Mouse (Mus musculus) heart, embryonic 10.5 days (tissue): Measurements from ENCODE around the gene Rnaseh2b. TPM values are rescaled to one million over a fixed set of nuclear protein-coding genes. Genes with fewer than 3 reads are reported as not detected.

Source experiments
- polyA plus RNA-seq: library from polyadenylated mRNA; unstranded; fragments of >200 nt; fragmentation: Nextera tagmentation; extraction: Ambion mirVana; gene quantifications from 2 replicates; pipeline ENCODE4 v1.2.1, GENCODE M21; 2016

Rnaseh2b gene
- polyA plus RNA-seq, 1 experiment from 2014 or later: 61.0 TPM

Other genes starting within 250 kb of the Rnaseh2b start
- 1.1 and 1.5 TPM in 2 replicates for gene Dleu7, start 458 bp downstream of the Rnaseh2b start, polyA plus RNA-seq
- 0.05 and 0.15 TPM in 2 replicates for gene Gucy1b2, start 163.7 kb downstream of the Rnaseh2b start, polyA plus RNA-seq